Mouse (Mus musculus) lung, postnatal 25 days (tissue): ENCODE measurements around the gene Ufsp1.
A peak's percentile ranks its signal among the peaks of the same experiment; 100 is the strongest.
"Not testable (repeated sequence)": the region's sequence is repeated elsewhere in the genome, so short reads cannot be mapped to it uniquely, and the experiment has no call there.

ENCODE experiments used
- DNase-seq: peaks from one replicate; pipeline ENCODE4 v3.0.0; 2022; ENCODE audit warnings: low spot score

Gene Ufsp1

DNA sequence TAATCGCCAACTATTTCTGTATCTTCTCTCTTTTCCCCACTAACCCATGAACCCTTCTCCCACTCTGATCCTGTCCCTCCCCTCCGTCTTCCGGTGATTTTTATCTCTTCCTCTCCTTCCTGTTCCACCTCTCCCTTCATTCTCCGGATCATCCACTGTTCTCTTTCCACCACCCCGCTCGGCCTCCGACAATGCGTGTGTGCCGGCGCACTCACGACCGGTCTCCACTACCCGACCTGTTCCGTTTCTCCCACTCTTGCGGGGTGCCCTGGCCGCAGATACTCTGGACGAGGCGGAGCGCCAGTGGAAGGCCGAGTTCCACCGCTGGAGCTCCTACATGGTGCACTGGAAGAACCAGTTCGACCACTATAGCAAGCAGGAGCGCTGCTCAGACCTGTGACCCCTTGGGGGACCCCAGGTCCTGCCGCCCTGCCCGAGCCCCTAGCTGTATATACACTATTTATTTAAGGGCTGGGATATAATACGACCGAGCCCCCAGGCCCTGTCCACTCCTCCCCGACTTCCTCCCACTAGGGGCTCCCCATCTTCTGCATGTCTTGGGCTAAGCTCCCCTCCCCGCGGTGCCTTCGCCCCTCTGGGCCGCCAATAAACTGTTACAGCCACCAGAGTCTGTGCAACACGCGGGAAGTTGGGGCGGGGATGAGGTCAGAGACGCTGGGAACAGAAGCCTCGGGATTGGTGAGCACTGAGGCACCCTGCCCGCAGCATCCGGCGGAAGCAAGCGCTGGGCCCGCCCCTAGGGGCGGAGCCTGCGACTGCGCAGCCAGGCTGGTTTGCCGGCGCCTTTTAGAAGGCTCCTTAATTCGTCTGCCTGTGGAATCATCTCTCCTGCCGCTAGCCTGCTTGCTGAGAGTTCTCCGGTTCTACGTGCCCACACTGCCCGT, at the start of gene Ufsp1:
Gene Ufsp1, plus strand, starts transcription at position 791 of the 905 bp plus-strand sequence.
- DNase-seq, result peak; percentile 96

DNA sequence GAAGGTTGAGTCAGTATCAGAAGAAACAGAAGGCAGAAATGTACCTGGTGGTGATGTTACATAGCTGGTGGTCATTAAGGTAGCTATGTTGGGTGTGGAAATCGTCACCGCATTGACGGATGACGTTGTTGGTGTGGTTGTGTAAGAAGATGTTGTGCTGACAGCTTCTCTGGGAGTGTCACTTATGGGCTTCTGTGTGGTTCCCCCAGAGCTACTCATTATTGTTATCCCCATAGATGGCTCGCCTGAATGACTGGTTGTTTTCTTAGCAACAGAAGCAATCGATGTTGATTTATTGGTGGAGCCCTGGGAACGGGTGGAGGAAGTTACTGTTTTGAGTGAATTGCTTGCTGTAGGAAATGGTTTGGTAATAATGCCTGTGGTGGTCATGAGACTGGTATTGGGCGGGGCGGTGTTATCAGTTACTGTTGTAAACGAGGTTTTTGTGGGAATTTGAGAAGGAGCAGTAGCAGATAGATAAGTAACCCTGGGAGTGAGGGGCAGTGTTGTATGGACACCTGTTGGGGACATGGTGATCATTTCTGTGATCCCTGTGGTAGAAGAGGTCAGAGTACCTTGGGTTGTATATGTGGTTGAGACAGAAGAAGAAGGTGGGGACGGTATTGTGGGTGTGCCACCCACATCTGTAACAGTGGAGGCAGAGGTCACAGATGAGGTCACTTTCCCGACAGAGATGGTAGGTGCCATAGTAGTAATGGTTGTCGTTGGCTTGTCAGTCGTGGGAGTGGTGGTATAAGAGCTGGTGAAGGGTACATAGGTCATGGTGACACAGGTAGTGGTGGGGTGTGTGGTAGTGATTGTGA, 30.3 kb upstream of the Ufsp1 start:
- DNase-seq, result no peak

DNA sequence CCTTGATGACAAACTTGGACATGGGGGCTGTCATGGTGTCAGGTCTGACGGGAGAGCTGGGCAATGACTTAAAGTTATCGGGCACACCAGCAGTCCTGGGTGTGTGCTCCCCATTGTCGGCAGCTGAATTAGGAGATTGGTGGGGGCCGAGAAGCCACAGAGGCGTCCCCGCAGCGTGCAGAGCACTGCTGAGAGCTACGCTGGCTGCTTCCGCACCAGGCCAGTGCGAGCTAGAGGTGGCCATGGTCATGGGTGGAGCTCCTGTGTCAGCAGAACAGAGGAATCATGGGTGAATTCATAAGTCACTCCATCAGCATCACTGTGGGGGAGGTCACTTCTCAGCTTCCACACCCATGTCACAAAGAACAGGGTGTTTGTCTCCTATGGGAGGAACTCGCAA, 29.6 kb upstream of the Ufsp1 start:
- DNase-seq, result no peak

DNA sequence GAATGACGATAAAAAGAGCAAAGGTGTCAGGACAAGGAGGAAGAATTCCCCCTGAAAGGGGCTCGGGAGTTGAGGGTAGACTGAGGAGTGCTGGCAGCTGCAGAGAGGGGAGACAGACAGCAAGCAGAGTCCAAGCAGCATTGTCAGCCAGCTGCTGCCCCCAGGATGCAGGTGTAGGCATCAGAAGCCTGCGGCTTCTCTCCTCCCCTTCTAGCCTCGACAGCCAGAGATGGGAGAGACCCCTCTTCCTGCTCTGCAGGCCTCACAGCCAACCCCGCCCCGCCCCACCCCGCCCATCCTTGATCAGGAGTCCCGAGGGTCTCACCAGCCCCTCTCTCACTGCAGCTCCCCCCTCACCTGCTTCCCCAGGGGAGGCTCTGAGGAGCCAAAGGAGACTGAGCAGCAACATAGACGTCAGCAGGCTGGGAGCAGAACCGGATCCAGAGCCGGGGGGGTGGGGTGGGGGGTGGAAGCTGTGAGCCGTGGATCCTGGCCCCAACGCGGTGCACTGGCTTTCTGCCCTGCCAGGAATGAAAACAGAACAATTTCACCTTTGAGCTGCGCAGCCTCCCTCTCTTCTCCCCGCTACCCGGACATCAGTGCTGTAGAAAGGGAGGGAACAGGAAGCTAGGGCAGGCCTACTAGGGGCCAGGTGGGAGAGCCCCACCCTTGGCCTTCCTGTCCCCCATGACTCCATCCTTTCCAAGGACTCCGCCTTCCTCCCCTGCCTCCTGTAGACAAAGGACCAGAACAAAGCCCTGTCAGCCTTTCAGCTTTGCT, 26.1 kb upstream of the Ufsp1 start:
- DNase-seq, result no peak

DNA sequence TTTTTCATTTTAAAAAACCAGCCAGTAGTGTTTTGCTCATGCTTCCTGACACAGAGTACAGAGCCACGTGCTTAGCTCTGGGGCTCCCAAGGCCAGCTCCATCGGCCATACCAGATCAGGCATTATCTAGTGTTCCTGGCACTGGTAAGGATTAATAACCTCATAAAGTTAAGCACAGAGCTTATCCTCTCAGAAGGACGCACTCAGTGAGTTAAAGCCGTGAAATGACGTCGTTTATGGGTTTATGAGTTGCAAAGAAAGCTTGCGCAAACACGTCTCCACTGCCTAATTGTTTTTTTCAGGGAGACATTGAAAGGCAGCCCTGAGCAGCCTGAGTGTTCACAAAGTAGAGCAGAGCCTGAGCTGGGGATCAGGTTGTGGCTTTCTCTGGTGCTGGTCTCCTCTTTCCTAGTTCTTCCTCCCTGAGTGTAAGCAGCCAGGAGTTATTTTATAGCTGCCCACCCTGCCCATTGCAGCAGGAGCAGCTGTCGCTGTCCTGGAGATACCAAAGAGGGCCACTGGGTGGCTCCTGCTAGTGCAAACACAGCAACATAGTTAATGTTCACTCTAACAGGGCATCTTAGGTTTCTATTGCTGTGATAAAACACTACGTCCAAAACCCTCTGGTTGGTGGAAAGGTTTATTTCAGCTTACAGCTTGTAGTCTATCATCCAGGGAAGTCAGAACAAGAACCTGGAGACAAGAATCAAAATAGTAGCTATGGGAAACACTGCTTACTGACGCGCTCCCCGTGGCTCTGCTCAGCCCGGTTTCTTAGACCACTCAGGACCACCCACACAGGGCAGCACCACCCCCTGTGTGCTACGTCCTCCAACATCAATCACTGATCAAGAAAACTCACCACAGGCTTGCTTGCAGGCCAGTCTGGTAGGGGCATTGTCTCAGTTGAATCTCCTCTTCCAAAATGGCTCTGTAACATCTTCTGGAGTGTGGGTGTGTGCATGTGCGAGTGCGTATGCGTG, 16.8 kb upstream of the Ufsp1 start:
- no peak for DNase-seq

DNA sequence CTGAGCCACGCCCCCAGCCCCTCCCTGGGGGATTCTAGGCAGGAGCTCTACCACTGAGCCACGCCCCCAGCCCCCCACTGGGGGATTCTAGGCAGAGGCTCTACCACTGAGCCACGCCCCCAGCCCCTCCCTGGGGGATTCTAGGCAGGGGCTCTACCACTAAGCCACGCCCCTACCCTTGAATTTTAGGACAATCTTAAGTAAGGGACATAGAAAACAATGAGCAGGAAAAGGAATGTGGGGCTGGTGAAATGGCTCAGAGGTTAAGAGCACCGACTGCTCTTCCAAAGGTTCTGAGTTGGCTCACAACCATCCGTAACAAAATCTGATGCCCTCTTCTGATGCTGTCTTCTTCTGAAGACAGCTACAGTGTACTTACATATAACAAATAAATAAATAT, 10.0 kb upstream of the Ufsp1 start:
- not testable (repeated sequence) for DNase-seq

DNA sequence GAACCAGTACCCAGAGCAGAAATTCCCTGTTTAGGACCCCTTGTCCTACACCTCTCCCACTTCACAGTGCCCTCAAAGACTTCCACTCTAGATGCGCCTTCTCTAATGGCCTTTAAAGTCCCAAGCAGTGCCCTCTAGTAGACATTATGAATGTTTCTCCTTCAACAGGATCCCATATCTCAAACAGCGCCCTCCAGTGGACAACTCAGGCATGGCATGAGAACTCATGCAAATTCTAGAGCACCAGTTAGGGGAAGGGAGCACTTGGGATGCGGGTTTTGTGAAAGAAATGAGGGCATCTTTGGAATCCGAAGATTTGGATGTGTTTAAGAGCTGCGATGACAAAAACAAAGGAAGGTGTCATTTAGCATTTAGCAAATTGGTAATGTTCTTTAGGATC, 9.4 kb upstream of the Ufsp1 start:
- DNase-seq, result no peak

DNA sequence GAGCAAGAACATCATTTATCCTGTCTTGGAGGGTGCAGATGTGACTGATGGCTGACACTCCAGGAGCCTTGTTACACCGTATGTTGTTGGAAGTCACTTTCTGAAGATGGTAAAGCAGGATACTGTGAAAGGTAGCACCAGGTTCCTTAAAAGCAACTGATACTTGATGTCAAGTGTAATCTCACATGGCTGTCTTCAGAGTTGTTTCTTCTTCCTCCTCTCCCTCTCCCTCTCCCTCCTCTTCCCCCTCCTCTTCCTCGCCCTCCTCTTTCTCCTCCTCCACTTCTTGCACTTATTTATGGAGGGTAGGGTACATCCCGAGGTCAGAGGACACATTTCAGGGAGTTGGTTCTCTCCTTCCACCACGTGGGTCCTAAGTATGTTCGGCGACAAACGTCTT, 8.4 kb upstream of the Ufsp1 start:
- DNase-seq, result no peak

DNA sequence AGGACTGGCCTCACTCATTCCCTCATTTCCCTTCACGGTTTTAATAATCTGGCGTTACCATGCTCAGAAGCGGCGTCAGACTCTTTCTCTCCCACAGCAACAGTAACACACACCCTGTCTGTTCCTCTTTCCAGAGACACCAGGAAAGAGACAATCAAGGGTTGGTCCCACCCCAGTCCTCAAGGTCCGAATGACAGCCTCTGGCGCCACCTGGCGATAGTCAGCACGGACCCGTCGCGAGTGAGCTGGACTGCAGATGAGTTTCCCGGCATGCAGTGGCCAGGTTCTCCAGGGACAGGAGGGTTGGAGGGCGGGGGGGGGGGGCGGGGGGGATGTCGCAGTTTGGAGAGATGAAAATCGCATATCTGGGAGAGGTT, 7.8 kb upstream of the Ufsp1 start:
- DNase-seq, result peak; percentile 89

DNA sequence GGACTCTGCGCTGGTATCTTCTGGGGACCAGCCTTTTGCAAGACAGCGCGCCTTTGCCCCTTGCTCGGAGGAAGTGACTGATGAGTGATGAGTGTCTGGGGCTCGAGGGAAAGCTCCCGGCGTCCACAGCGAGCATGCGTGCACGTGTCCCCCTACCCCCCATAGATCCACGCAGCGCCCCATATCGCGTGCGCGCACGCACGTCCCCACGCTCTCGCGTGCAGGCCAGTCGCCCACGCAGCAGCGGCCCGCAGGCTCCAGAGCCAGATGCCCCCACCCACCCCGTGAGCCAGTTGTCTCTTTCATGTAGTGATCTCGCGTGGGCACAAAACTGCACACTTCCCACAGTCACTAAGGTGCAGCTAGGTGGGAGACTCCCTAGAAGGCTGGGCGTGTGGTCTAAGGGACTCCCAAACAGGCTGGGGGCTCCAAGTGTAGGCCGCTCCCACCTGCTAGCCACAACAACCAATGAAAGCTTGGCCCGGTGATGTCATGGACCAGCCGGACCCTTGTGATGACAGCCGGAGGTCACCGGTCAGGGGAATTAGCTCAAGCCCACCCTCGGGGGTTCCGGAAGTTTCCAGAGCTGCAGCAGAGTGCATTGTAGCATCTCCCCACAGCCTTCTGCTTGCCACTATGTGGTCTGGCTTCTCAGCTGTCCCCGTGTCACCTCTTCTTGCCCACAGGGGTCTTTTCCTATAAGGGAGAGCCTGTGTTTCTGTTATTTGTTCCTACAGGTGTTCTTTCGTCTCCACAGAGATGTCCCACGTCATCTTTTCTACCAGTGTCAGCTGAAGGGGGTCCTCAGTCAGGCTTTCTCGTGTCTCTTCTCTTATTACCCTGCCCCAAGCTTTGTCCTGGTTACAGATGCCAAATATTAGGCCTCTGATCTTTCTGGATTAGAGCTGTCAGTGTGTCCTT, 7.1 kb upstream of the Ufsp1 start, which contains the start of gene Ache:
Gene Ache, plus strand, starts transcription at position 488 of the 921 bp plus-strand sequence.
- DNase-seq, result no peak

DNA sequence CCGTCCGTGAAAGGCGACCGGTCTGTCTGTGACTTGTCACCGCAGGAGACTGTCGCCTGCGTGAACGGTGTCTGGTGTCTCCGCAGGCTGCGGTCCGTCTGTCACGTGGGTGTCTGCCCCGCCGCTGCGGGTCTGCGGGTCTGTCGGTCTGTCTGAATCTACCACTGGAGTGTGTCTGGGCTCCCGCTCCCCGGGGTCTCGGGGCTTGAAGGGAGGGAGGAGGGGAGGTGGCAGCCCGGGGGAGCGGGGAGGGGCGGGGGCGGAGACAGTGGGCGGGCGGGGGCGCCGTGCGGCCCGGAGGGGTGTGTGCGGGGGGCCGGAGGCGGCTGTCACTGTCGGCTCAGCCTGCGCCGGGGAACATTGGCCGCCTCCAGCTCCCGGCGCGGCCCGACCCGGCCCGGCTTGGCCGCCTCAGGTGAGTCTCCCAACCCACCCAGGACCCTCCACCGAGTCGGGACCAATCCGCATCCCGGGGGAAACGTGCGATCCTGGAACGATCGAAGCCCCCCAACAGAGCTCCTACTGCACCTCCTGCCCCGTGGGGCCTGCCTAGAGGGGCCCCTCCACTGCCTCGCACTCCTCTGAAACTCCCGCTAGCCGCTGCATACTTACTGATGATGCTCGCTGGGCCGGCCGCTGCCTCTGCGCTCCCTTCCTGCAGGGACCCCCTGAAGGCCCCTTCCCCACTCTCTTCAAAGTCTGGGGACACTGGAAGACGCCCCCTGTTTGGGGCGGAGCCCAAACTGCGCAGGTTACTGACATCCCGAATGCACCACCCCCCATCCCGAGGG, 6.3 kb upstream of the Ufsp1 start:
- DNase-seq, result no peak

DNA sequence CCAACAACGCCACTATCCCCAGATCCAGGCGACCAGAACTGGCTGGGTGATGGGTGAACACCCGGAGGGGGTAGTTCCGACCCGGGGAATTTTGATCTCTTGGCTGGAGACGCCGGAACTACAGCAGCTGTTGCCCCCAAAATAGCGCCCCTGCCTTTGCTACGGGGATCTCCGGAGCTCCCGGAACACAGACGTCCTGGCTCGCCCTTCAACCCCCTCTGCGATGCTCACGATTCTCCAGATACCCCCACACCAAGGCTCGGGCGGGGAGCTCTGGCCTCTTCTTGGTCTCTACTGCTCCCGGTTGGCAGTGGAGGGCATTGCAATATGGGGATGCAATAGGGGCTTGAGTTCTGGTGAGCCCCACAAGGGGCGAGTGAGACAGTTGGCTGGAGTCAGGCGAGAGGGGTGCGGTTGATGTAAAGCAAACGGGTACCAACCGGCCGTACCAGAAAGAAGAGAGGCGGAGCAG, 5.4 kb upstream of the Ufsp1 start:
- no peak for DNase-seq

DNA sequence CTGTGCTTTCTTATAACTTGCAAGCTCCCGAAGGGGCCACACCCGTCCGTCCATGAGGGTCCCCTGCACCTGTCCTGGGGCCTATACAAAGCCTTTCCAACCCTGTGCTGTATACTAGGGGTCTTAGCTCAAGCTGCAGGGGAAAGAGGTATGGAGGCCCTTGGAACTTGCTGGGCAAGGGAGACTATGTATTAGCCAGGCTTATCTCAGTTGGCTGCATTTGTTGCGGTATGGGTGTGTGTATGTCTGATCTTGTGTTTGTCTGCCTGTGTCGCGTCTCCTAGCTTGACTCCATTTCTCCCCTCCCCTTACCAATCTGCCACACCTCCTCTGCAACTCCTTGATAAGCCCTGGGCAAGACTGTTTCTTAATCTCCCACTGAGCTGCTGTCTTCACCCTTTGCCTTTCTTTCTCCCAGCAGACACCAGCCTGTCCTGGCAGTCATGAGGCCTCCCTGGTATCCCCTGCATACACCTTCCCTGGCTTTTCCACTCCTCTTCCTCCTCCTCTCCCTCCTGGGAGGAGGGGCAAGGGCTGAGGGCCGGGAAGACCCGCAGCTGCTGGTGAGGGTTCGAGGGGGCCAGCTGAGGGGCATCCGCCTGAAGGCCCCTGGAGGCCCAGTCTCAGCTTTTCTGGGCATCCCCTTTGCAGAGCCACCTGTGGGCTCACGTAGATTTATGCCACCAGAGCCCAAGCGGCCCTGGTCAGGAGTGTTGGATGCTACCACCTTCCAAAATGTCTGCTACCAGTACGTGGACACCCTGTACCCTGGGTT, 4.7 kb upstream of the Ufsp1 start:
- no peak for DNase-seq

DNA sequence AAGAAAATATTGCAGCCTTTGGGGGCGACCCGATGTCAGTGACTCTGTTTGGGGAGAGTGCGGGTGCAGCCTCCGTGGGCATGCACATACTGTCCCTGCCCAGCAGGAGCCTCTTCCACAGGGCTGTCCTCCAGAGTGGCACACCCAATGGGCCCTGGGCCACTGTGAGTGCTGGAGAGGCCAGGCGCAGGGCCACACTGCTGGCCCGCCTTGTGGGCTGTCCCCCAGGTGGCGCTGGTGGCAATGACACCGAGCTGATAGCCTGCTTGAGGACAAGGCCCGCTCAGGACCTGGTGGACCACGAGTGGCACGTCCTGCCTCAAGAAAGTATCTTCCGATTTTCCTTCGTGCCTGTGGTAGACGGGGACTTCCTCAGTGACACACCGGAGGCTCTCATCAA, 3.8 kb upstream of the Ufsp1 start:
- DNase-seq, result peak; percentile 69

DNA sequence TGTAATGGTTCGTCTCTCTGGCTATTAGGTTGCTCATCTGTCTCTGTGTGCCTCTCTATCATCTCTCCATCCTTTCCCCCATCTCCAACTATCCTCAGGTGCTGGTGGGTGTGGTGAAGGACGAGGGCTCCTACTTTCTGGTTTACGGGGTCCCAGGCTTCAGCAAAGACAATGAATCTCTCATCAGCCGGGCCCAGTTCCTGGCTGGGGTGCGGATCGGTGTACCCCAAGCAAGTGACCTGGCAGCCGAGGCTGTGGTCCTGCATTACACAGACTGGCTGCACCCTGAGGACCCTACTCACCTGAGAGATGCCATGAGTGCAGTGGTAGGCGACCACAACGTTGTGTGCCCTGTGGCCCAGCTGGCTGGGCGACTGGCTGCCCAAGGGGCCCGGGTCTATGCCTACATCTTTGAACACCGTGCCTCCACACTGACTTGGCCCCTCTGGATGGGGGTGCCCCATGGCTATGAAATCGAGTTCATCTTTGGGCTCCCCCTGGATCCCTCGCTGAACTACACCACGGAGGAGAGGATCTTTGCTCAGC, 3.0 kb upstream of the Ufsp1 start:
- DNase-seq, result no peak

DNA sequence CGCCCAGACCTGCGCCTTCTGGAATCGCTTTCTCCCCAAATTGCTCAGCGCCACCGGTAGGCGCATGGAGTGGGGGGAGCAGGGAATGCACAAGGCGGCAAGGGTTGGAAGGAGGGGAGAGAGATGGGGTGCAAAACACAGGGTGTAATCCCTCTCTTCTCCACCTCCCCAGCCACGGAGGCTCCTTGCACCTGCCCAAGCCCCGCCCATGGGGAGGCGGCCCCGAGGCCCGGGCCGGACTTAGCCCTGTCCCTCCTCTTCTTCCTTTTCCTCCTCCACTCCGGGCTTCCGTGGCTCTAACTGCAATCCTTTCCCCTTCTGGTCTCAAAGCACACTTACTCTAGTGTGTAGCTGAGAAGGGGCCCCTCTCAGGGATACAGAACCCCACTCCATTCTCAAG, 1.1 kb upstream of the Ufsp1 start:
- peak; percentile 84 for DNase-seq

DNA sequence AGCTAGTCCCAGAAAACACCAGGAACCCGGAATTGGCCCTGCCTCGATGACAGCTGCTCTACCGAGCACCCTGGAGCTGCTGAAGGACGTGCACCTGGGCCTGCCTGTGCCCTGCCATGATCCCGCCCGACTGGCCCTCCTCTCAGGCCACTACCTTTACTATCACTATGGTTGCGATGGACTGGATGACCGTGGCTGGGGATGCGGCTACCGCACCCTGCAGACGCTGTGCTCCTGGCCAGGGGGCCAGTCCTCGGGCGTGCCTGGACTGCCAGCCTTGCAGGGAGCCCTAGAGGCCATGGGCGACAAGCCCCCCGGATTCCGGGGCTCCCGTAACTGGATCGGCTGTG, 290 bp downstream of the Ufsp1 start:
- DNase-seq, result no peak

DNA sequence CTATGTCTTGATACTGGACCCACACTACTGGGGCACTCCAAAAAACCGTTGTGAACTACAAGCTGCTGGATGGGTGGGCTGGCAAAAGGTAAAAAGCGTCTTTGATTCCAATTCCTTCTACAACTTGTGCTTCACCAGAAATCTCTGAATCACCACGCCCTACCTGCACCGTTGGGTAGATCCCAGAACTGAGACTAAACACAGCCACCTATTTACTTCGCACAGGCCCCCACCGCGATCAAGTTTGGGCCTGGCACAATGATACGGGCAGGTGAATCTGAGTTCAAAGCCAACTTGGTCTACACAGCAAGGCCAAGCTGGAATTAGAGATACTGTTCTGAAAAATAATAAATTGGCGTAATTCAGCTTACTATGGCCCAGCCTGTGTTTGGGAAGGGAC, 867 bp downstream of the Ufsp1 start:
- no peak for DNase-seq
